ENCODE assay signal across 12 mouse cellular contexts in genomic region chr8:121896476-121897145, GRCm38 (mm10). TPM values are rescaled to one million over a fixed set of nuclear protein-coding genes. Genes with fewer than 3 reads are reported as not detected.
DNase-seq lines count a peak whose midpoint lies in the region; ATAC-seq and TF ChIP-seq lines count a peak whose summit lies in the region.
"Had no signal": no experiment of that assay in that cellular context is flagged by ENCODE, and none has a peak within 500 bp of the region (broad histone marks: within the 10 kb centered on the region; RNA-seq: fewer than 3 reads in every experiment).

No protein-coding gene starts in this region.

- TF ChIP-seq POLR2A in MEL (IDR thresholded peaks at IDR 0.05; ENCODE audit: control insufficient read depth in 1 of 2, insufficient read depth in 1 of 2, low read depth in 1 of 2, low read length in 2 of 2, poor library complexity in 1 of 2): no peak
- no peak for TF ChIP-seq POLR2A in lung, adult 2 months (IDR thresholded peaks at IDR 0.05; ENCODE audit: borderline replicate concordance, extremely low read depth, low read depth, low read length)

- H3K79me2 ChIP-seq in MEL (ENCODE audit: control insufficient read depth, insufficient read depth, low read length, poor library complexity): peaks cover 72% of the 10 kb centered on the region

- H3K9me3 ChIP-seq in heart, embryonic 12.5 days (replicated peaks): no peaks in the 10 kb centered on the region
- H3K9me3 ChIP-seq in heart, embryonic 11.5 days (replicated peaks; ENCODE audit: control insufficient read depth, low read length): no peaks in the 10 kb centered on the region
- no peaks in the 10 kb centered on the region for H3K9me3 ChIP-seq in MEL (replicated peaks; ENCODE audit: insufficient read depth, low read length)
- no peaks in the 10 kb centered on the region for H3K9me3 ChIP-seq in intestine, embryonic 14.5 days (ENCODE audit: control insufficient read depth, low read length)
- no peaks in the 10 kb centered on the region for H3K9me3 ChIP-seq in liver, embryonic 15.5 days (replicated peaks)
- H3K9me3 ChIP-seq: embryonic facial prominence, embryonic 12.5 days had no signal

- no peaks in the 10 kb centered on the region for H3K27me3 ChIP-seq in heart, embryonic 12.5 days (replicated peaks)
- no peaks in the 10 kb centered on the region for H3K27me3 ChIP-seq in heart, embryonic 11.5 days (ENCODE audit: control insufficient read depth, insufficient read depth, low read length)
- no peaks in the 10 kb centered on the region for H3K27me3 ChIP-seq in MEL (ENCODE audit: control insufficient read depth in 1 of 2, insufficient read depth in 2 of 2, low read length in 2 of 2)
- no peaks in the 10 kb centered on the region for H3K27me3 ChIP-seq in intestine, embryonic 14.5 days (replicated peaks; ENCODE audit: control insufficient read depth, insufficient read depth, low read length)
- no peaks in the 10 kb centered on the region for H3K27me3 ChIP-seq in liver, embryonic 15.5 days
- H3K27me3 ChIP-seq: embryonic facial prominence, embryonic 12.5 days had no signal

- intact Hi-C loops in gastrocnemius, postnatal 14 days (cut with DNase I; ENCODE audit: low total_unique reads): no loop called here

- TF ChIP-seq EP300 in MEL (IDR thresholded peaks at IDR 0.05; ENCODE audit: low read depth in 1 of 2, low read length in 2 of 2): no peak

- ATAC-seq in heart, embryonic 12.5 days (ENCODE audit: insufficient number of reproducible peaks, low FRiP score): no peak
- ATAC-seq in heart, embryonic 11.5 days (replicated peaks; ENCODE audit: insufficient number of reproducible peaks, low FRiP score, low TSS enrichment): no peak
- ATAC-seq in intestine, embryonic 14.5 days (replicated peaks; ENCODE audit: low FRiP score, low TSS enrichment, low read depth): no peak
- no peak for ATAC-seq in liver, embryonic 15.5 days (ENCODE audit: insufficient read depth)

- DNase-seq in MEL (ENCODE audit: low read depth, low spot score): no peak
- DNase-seq in intestine, embryonic 14.5 days (ENCODE audit: low spot score): no peak
- DNase-seq in gastrocnemius, postnatal 14 days: no peak
- DNase-seq in cerebellum, postnatal 4 days (ENCODE audit: low spot score in 2 of 2): no peak
- DNase-seq in lung, adult 2 months: no peak
- DNase-seq: heart, adult 11 months; lung, postnatal 36 days; thymus, adult 18-20 months had no signal

- H3K9ac ChIP-seq in heart, embryonic 12.5 days: 0 out of 2 replicates have a peak overlapping the region, but pooled peaks have one; percentile 8
- no peak overlapping the region for H3K9ac ChIP-seq in heart, embryonic 11.5 days (ENCODE audit: low read depth, low read length)
- H3K9ac ChIP-seq in MEL (ENCODE audit: control insufficient read depth, low read depth, low read length, poor library complexity, severe bottlenecking): no peak overlapping the region
- H3K9ac ChIP-seq in intestine, embryonic 14.5 days (ENCODE audit: low read length): no peak overlapping the region
- H3K9ac ChIP-seq in liver, embryonic 15.5 days: peak overlapping the region; percentile 81; the same call in 1 of the 2 replicates
- H3K9ac ChIP-seq: embryonic facial prominence, embryonic 12.5 days had no signal

- H3K36me3 ChIP-seq in heart, embryonic 12.5 days: peaks cover 4% of the 10 kb centered on the region; the same call in 1 of the 2 replicates
- no peaks in the 10 kb centered on the region for H3K36me3 ChIP-seq in heart, embryonic 11.5 days (ENCODE audit: control insufficient read depth, insufficient read depth, low read length)
- peaks cover 30 to 37% of the 10 kb centered on the region in 2 experiments for H3K36me3 ChIP-seq in MEL (ENCODE audit: control insufficient read depth in 1 of 2, insufficient read depth in 2 of 2, low read length in 2 of 2)
- H3K36me3 ChIP-seq in intestine, embryonic 14.5 days (ENCODE audit: control insufficient read depth, insufficient read depth, low read length): peaks cover 12% of the 10 kb centered on the region
- H3K36me3 ChIP-seq in liver, embryonic 15.5 days (replicated peaks): peaks cover 79% of the 10 kb centered on the region

- no peak overlapping the region for H3K4me3 ChIP-seq in heart, embryonic 12.5 days
- H3K4me3 ChIP-seq in heart, embryonic 11.5 days (ENCODE audit: low read depth, low read length): no peak overlapping the region
- H3K4me3 ChIP-seq in MEL (ENCODE audit: control insufficient read depth in 1 of 2, insufficient read depth in 1 of 2, low read depth in 2 of 2, low read length in 2 of 2): no peak overlapping the region
- H3K4me3 ChIP-seq in intestine, embryonic 14.5 days (ENCODE audit: low read depth, low read length): no peak overlapping the region
- H3K4me3 ChIP-seq in liver, embryonic 15.5 days (replicated peaks): 0 out of 2 replicates have a peak overlapping the region, but pooled peaks have one; percentile 3
- H3K4me3 ChIP-seq in lung, adult 2 months (replicated peaks; ENCODE audit: extremely low read depth, low read depth, low read length): no peak overlapping the region
- H3K4me3 ChIP-seq: embryonic facial prominence, embryonic 12.5 days had no signal

- peaks cover 57% of the 10 kb centered on the region for H3K4me1 ChIP-seq in heart, embryonic 12.5 days (replicated peaks)
- H3K4me1 ChIP-seq in heart, embryonic 11.5 days (ENCODE audit: control insufficient read depth, insufficient read depth, low read length): peaks cover 42% of the 10 kb centered on the region
- peaks cover 22 to 34% of the 10 kb centered on the region in 2 experiments; a peak in 3 of 4 replicates for H3K4me1 ChIP-seq in MEL (ENCODE audit: control insufficient read depth in 1 of 2, insufficient read depth in 2 of 2, low read length in 2 of 2)
- peaks cover 37% of the 10 kb centered on the region for H3K4me1 ChIP-seq in intestine, embryonic 14.5 days (replicated peaks; ENCODE audit: control insufficient read depth, insufficient read depth, low read length)
- peaks cover 81% of the 10 kb centered on the region for H3K4me1 ChIP-seq in liver, embryonic 15.5 days (replicated peaks)
- H3K4me1 ChIP-seq in lung, adult 2 months (ENCODE audit: control insufficient read depth, insufficient read depth, low read length): peaks cover 2% of the 10 kb centered on the region; the same call in 1 of the 2 replicates

- H3K4me2 ChIP-seq in heart, embryonic 12.5 days: no peak overlapping the region
- H3K4me2 ChIP-seq in heart, embryonic 11.5 days: no peak overlapping the region
- H3K4me2 ChIP-seq in intestine, embryonic 14.5 days (ENCODE audit: low read length): no peak overlapping the region
- H3K4me2 ChIP-seq in liver, embryonic 15.5 days: peak overlapping the region; percentile 92
- H3K4me2 ChIP-seq: embryonic facial prominence, embryonic 12.5 days had no signal

- no peak overlapping the region for H3K27ac ChIP-seq in heart, embryonic 12.5 days (ENCODE audit: poor library complexity, severe bottlenecking)
- no peak overlapping the region for H3K27ac ChIP-seq in heart, embryonic 11.5 days (ENCODE audit: low read depth, low read length)
- H3K27ac ChIP-seq in MEL (ENCODE audit: control insufficient read depth, low read depth, low read length): no peak overlapping the region
- H3K27ac ChIP-seq in intestine, embryonic 14.5 days (ENCODE audit: low read depth): 0 out of 2 replicates have a peak overlapping the region, but pooled peaks have one; percentile 35
- peak overlapping the region; percentile 100 for H3K27ac ChIP-seq in liver, embryonic 15.5 days (replicated peaks)

- TF ChIP-seq RAD21 in MEL (IDR thresholded peaks at IDR 0.05; ENCODE audit: low read depth, low read length): no peak

- 70% methylated on average over 12 of the region's 12 CpGs for WGBS in heart, embryonic 12.5 days
- 67% methylated on average over 12 of the region's 12 CpGs for WGBS in heart, embryonic 11.5 days (ENCODE audit: insufficient replicate concordance)
- WGBS in intestine, embryonic 14.5 days: 48% methylated on average over 12 of the region's 12 CpGs
- WGBS in liver, embryonic 15.5 days (ENCODE audit: insufficient replicate concordance): 82% methylated on average over 12 of the region's 12 CpGs
- WGBS in lung, adult 2 months: 65% methylated on average over 12 of the region's 12 CpGs

- TF ChIP-seq CTCF in MEL (IDR thresholded peaks at IDR 0.05 in 2 of 3, conservative IDR thresholded peaks at IDR 0.05 in 1 of 3; ENCODE audit: control insufficient read depth in 1 of 3, insufficient read depth in 1 of 3, low read depth in 2 of 3, low read length in 3 of 3, poor library complexity in 1 of 3, severe bottlenecking in 1 of 3): no peak
- no peak for TF ChIP-seq CTCF in lung, adult 2 months (IDR thresholded peaks at IDR 0.05; ENCODE audit: insufficient read depth, low read length)

RNA-seq across cellular contexts. Expression of gene Slc7a5, which starts 10.9 kb away (rescaled TPM):
- 22.3 and 24.6 TPM in 2 replicates for polyA plus RNA-seq in heart, embryonic 12.5 days (2016; fragmentation: Nextera tagmentation; extraction: Ambion mirVana)
- 17.0 and 18.4 TPM in 2 replicates for polyA plus RNA-seq in heart, embryonic 11.5 days (2014; fragmentation: Nextera tagmentation; extraction: Ambion mirVana)
- total RNA-seq in MEL (2012; rRNA removed): 108 and 164 TPM in 2 replicates
- 100 to 1,000 TPM in 1 of 2 experiments, 10 to 100 TPM in 1; 55.0 to 263 TPM for polyA plus RNA-seq in MEL (2012; ENCODE audit: insufficient read depth in 1 of 2, insufficient read length in 2 of 2, low read depth in 1 of 2, low replicate concordance in 2 of 2, missing spikeins in 1 of 2)
- polyA plus RNA-seq in intestine, embryonic 14.5 days (2014; fragmentation: Nextera tagmentation; extraction: Ambion mirVana): 19.8 and 26.4 TPM in 2 replicates
- polyA plus RNA-seq in liver, embryonic 15.5 days (2015; fragmentation: Nextera tagmentation; extraction: Ambion mirVana): 38.2 and 42.4 TPM in 2 replicates
- 1 to 10 TPM; 4.2 to 5.7 TPM for total RNA-seq in gastrocnemius, postnatal 14 days (2021)
- polyA plus RNA-seq in lung, adult 2 months (2012; rRNA removed): 11.4 and 12.1 TPM in 2 replicates

RNA-seq across cellular contexts. Expression of gene Car5a, which starts 48.1 kb away (rescaled TPM):
- polyA plus RNA-seq in heart, embryonic 12.5 days (2016; fragmentation: Nextera tagmentation; extraction: Ambion mirVana): not detected in 2 replicates
- polyA plus RNA-seq in heart, embryonic 11.5 days (2014; fragmentation: Nextera tagmentation; extraction: Ambion mirVana): 0.17 TPM in 1 of 2 replicates, not detected in the other
- total RNA-seq in MEL (2012; rRNA removed): not detected in 2 replicates
- polyA plus RNA-seq in MEL (2012; ENCODE audit: insufficient read depth in 1 of 2, insufficient read length in 2 of 2, low read depth in 1 of 2, low replicate concordance in 2 of 2, missing spikeins in 1 of 2): under 1 TPM in 1 of 2 experiments, not detected in 1; 0.08 TPM
- polyA plus RNA-seq in intestine, embryonic 14.5 days (2014; fragmentation: Nextera tagmentation; extraction: Ambion mirVana): not detected in 2 replicates
- polyA plus RNA-seq in liver, embryonic 15.5 days (2015; fragmentation: Nextera tagmentation; extraction: Ambion mirVana): 3.2 and 4.5 TPM in 2 replicates
- not detected for total RNA-seq in gastrocnemius, postnatal 14 days (2021)
- polyA plus RNA-seq in lung, adult 2 months (2012; rRNA removed): 0.18 and 0.26 TPM in 2 replicates
- polyA plus RNA-seq: embryonic facial prominence, embryonic 12.5 days had no signal

RNA-seq across cellular contexts. Expression of gene Banp, which starts 52.9 kb away (rescaled TPM):
- polyA plus RNA-seq in heart, embryonic 12.5 days (2016; fragmentation: Nextera tagmentation; extraction: Ambion mirVana): 28.4 and 31.8 TPM in 2 replicates
- polyA plus RNA-seq in heart, embryonic 11.5 days (2014; fragmentation: Nextera tagmentation; extraction: Ambion mirVana): 39.7 and 40.1 TPM in 2 replicates
- total RNA-seq in MEL (2012; rRNA removed): 19.2 and 20.8 TPM in 2 replicates
- polyA plus RNA-seq in MEL (2012; ENCODE audit: insufficient read depth in 1 of 2, insufficient read length in 2 of 2, low read depth in 1 of 2, low replicate concordance in 2 of 2, missing spikeins in 1 of 2): 10 to 100 TPM in 1 of 2 experiments, not detected in 1; 28.4 TPM
- polyA plus RNA-seq in intestine, embryonic 14.5 days (2014; fragmentation: Nextera tagmentation; extraction: Ambion mirVana): 36.6 and 41.1 TPM in 2 replicates
- polyA plus RNA-seq in liver, embryonic 15.5 days (2015; fragmentation: Nextera tagmentation; extraction: Ambion mirVana): 15.2 and 20.6 TPM in 2 replicates
- 1 to 10 TPM; 8.3 to 8.4 TPM for total RNA-seq in gastrocnemius, postnatal 14 days (2021)
- 55.2 and 57.8 TPM in 2 replicates for polyA plus RNA-seq in lung, adult 2 months (2012; rRNA removed)

Comparison
In these comparisons a context has a peak if more than half of its experiments do, and no peak if none do; other contexts are left out.
1. H3K9ac ChIP-seq: peak in heart, embryonic 12.5 days (single experiment) and liver, embryonic 15.5 days (single experiment); none in heart, embryonic 11.5 days (single experiment), MEL (single experiment) and intestine, embryonic 14.5 days (single experiment).
2. H3K27ac ChIP-seq: peak in intestine, embryonic 14.5 days (single experiment) and liver, embryonic 15.5 days (single experiment); none in heart, embryonic 12.5 days (single experiment), heart, embryonic 11.5 days (single experiment) and MEL (single experiment).